Mouse (Mus musculus): ENCODE data around the gene Chrna9.

The Chrna9 gene

DNA sequence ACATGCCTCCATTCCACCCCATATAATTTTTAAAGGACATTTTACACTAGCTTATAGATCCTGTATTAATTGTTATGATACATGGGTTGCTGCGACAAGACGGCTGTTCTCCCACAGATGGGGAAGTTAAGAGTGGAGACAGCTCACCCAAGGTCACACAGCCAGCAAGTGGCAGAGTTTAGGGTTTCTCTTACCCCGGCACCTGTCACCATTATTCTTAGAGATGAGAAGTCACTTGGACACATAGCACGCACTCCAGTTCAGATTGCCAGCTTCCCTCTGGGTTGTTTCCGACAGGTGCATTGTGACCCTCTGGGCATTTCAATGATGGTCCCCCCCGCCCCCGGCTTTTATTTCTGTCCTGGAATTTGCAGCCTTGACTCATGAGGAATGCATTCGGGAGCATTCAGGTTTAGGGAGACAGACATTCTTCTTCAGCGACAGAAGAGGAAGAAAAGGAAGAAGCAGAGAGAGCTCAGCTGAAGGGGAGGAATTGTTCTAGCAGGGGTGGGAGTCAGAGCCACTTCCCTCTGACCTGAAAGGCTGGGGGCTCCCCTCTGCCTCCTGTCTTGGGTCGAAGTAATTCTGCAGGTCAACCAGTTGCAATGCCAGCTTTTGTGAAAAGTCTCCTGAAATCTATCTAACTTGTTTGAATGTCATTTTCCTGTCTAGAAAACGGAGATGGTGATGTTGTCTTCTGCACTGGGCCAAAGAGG lies 2.4 kb downstream of the Chrna9 start:
- TF ChIP-seq GATA4 (IDR thresholded peaks at IDR 0.05; ENCODE audit: insufficient replicate concordance, low read length) = no peak

DNA sequence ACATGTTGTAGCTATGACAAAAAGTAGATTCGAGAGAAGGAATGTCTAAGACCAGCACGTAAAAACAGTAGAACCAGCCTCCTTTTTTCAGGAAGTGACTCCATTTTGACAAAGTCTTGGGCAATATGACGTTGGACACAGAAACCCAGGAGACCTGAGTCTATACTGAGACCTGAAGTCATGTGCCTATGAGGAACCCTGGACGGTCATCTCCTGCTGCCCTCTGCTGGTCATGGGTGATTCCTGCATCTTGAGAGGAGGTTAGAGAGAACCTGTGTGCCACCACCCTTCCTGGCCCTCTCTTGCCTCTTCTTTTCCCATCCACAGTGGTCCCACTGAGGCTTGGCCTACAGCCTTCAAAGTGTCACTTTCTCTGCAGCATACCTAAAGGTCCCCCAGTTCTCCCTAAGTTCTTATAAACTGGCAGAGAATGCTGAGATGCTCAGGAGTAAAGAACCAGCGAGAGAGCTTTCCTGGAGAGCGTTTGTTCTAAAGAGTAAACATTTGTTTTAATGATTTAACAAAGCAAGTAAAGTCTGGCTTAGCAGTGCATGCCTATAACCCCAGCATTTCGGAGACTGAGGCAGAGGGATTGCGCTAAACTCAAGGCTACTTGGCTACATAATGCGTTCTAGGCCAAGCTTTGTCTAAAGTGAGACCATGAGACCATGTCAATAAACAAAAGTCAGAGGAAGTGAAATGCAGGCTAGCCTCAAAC lies 3.4 kb downstream of the Chrna9 start:
- no peak for TF ChIP-seq GATA4 (IDR thresholded peaks at IDR 0.05; ENCODE audit: insufficient replicate concordance, low read length)

DNA sequence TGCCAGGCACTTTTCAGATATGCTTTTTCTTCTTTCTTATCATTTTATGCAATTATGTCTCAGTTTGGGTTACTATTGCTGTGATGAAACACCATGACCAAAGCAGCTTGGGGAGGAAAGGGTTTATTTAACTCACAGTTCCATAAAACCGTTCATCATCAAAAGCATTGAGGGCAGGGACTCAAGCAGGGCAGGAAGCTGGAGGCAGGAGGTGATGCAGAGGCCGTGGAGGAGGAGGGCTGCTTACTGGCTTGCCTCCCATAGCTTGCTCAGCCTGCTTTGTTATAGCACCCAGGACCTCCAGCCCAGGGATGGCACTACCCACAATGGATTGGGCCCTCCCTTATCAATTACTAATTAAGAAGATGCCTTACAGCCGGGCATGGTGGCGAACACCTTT lies 6.4 kb downstream of the Chrna9 start:
- no peak for TF ChIP-seq GATA4 (IDR thresholded peaks at IDR 0.05; ENCODE audit: insufficient replicate concordance, low read length)

DNA sequence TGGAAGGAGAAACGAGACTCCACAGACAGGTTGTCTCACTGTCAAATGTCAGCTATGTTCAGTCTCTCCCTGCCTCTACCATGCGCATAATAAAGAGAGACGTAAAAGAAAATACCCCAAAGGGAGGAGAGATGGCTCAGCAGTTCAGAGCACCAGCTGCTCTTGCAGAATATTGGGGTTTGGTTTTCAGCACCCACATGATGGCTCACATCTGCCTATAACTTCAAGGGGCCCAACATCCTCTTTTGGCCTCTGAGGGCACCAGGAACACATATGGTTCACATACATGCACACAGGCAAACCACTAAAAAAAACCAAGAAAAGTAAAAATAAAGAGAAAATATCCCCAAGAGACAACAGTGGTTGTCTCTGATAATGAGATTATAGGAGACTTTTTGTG lies 15.1 kb downstream of the Chrna9 start:
- no peak for TF ChIP-seq GATA4 (IDR thresholded peaks at IDR 0.05; ENCODE audit: insufficient replicate concordance, low read length)

DNA sequence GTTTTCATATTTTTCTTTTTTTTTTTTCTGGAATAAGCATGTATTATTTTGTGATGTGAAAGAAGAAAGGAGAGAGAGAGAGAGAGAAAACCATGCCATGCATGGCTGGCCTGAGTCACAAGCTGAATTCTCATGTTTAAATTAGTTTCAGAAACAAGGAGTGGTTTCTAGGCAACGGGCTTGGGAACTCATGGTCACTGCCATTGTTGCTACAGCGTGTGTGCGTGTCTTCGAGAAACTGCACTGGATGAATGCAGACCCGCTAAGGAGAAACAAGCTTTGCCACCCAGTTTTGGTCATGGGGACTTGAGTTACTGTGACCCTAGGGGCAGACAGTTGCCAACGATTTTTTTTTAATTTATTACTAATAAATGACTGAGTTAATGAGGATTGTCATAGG lies 15.5 kb downstream of the Chrna9 start:
- no peak for TF ChIP-seq GATA4 (IDR thresholded peaks at IDR 0.05; ENCODE audit: insufficient replicate concordance, low read length)

DNA sequence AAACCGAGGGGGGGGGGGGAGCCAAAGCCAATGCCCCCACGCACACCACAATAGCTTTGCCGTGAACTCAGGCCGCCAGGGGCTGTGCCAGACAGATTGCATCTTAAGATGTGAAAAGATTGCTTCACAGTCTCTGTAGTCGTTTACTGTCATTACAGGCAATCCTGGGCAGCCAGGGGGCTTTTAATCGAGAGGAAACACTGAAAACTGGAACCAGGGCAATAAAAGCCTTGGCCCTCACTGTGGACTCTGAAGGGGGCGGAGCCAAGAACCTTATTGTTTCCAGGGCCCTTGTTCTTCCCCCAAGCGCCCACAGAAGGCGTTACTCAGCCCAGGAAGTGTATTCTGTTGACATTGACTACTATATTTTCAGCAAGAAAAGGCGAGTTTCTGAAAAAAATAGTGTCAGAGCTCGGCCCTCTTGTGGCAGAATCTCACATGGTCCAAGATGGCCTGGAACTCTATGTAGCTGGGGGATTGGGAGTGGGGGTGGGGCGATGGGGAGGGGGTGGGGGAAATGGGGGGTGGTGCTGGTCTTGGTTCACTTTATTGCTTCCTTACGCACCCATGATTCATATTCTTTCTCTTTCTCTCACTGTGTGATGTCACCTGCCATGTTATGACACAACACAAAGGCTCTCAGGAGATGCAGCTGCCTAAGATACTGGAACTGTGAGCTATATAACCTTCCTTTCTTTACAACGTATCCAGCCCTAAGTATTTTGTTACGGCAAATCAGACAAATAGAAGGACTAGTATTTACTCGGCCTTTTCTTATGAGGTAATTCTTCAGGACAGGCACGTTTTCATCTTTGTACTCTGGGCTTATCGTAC lies 16.2 kb downstream of the Chrna9 start:
- TF ChIP-seq GATA4 (IDR thresholded peaks at IDR 0.05; ENCODE audit: insufficient replicate concordance, low read length) = no peak

DNA sequence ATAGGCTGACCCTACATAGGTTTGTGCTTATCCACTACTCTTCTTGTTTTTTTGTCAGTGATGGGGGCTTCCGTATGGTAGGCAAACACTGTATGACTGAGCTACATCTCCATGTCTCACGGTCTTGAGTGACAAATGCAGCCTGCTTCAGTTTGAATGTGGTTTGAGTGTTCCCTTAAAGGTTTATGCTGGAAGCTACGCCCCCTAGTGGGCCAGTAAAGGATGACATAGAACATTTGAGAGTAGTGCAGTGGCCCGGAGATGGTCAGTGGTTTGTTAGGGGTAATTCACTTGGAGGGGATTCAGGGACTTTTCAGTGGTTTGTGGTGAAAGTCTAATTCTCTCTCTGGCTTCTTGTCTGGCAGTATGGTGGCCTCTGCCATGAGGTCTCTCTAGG lies 16.8 kb downstream of the Chrna9 start:
- TF ChIP-seq GATA4 (IDR thresholded peaks at IDR 0.05; ENCODE audit: insufficient replicate concordance, low read length) = no peak

DNA sequence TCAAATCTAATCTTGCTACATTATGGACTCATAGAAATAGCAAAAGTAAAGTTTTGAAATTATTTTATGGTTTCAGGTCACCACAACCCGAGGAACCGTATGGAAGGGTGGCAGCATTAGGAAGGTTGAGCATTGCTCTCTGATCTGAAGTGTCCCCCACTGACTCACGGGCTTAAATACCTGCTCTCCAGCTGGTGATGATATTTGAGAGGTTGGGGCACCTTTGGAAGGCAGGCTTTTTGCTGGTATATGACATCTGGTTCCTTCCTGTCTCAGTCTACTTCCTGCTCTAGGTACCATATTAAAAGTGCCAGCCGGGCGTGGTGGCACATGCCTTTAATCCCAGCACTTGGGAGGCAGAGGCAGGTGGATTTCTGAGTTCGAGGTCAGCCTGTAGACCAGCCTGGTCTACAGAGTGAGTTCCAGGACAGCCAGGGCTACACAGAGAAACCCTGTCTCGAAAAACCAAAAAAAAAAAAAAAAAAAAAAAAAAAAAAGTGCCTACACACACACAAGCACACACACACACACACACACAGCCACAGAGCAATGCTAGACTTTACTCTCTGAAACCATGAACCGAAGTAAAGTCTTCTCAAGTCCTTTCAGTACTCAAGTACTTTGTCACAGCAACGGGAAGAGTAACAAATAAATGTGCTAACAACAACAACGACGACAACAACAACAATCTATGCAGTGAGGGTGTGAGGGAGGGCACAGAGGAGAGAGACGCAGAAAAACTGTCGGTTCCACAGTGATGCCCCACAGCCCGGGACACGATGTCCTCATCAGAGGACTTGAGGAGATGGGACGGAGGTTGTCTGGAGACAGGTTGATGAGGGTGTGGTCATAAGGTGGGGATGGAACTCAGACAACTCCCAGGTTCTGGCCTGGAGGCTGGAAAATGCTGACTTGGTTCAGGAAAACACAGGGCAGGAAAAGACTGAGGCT lies 19.7 kb downstream of the Chrna9 start:
- no peak for TF ChIP-seq GATA4 (IDR thresholded peaks at IDR 0.05; ENCODE audit: insufficient replicate concordance, low read length)

DNA sequence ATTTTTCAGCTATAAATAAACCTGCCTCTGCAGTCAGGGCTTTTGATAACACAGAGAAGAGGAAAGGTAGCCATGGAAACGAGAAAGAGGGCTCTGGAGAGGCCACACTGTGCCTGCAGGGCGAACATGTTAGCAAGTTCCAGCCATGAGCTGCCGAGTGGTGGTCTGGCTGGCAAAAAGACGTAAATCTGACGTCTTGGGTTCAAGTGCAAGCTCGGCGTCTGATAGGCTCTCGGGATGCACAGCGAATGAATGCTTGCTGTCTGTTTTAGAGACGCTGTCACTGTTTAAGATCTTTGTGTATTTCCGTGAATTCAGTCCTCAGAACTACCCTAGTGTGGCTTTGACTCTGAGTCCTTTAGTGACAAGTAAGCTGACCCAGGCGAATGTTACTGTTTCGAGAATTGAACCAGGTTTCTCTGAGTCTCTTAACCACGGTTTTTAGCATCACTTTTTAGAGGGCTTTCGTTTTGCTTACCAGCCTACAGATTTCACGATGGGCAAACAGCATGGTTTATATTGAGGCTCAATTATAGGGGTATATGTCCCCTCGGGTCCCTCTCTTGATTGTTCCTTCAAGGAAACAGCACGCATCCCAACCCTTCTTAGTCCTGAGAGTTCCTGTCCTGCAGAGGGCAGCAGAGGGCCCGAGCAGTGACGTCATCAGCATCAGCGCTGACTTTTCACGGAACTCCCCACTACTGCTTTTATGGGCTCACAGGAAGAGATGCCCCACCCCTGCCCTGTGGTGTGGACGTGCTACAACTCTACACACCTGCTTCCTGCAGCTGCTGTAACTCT lies 20.8 kb downstream of the Chrna9 start:
- TF ChIP-seq GATA4 (IDR thresholded peaks at IDR 0.05; ENCODE audit: insufficient replicate concordance, low read length) = no peak

DNA sequence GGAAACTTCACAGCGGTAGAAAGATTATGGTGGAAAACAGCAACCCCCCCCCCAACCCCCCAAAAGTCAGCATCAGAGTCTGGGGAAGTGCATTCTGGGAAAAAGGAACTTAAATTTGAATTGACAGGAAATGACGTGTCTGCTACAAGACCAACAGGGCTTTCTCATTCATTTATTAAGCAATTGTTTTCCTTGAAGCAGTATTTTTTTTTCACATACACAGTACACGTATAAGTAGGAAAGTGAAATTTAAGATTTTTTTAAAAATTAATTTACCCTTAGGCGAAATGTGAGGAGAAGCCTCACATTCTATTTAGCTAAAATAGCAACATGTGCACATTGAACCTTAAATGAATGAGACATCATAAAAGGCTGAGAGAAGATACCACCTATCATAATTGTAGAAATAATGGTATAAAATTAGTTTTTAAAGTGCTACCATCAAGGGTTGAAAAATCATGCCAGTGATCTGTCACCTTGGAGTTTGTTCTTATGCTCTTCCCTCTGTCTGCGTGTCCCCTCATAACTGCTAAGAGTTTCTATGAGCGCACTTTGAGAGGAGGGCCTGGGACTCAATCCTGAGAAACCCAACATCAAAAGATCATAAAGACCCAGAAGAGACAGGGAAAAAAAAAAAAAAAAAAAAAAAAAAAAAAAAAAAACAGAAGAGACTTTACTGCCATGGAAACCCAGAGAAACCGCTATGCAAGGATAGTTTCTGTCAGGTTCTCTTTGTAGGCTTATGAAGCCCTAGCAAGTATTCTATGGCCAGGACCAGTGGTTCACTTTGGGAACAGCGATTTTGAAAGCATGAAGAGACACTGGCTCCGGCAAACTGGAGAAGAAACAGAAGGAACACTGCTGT lies 21.7 kb downstream of the Chrna9 start:
- no peak for TF ChIP-seq GATA4 (IDR thresholded peaks at IDR 0.05; ENCODE audit: insufficient replicate concordance, low read length)

DNA sequence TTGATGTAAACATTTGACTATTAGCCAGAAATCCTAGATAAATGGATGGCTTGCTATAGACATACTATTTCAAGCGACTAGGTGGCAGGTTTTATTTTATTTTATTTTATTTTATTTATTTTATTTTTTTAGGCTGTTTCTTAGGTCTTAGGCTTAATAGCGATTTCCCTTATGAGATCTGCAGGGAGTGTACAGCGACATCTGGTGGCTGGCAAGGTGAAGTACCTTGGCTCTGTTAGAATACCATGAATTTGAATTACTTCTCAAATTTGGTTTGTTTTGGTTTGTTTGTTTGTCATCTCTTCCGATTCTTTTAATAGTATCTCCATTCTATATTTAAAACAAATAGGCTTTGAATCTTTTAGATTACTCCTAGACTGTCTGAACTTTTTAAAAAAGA lies 23.9 kb downstream of the Chrna9 start:
- TF ChIP-seq GATA4 (IDR thresholded peaks at IDR 0.05; ENCODE audit: insufficient replicate concordance, low read length) = no peak

DNA sequence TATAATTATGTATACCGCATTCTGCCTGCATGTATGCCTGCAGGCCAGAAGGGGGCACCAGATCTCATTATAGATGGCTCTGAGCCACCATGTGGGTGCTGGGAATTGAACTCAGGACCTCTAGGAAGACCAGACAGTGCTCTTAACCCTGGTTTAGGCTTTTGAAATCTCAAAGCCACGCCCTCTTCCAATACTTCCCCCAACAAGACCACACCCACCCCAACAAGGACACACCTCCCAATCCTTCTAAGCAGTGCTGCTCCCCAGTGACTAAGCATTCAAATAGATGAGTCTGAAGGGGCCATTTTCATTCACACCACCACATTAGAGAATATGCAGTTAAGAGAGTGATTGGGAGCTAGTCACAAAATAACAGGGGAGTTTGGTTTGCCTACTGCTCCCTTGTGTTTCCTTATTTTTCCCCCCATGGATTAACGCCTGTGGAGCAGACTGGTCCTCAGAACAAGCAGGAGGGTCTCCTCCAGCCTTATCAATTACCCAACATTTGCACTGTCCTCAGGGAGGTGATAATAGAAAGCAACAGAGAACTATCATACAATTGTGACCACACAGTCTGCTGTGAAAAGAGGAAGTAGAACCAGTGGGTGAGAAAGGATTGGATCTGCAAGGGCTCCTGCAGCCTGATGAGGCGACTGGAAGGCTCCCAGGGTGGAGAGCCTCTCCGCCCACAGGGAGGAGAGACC lies 25.3 kb downstream of the Chrna9 start:
- no peak for TF ChIP-seq GATA4 (IDR thresholded peaks at IDR 0.05; ENCODE audit: insufficient replicate concordance, low read length)

DNA sequence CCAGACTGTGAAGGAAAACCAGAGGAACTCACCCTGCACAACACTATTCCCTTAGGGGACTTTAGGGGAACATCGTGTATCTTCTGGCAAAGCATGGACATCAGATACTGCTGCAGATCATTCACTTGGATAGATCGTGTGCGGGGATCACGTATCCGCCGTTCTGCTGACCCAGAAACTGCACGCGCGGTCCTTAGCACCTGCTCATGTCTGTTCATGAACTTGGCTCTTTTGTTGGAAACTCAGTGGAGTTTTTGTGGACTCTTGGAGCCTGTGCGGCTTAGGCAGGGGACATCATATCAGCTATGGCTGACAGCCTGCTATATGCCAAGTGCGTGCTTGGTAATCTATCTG lies 25.9 kb downstream of the Chrna9 start:
- TF ChIP-seq GATA4 (IDR thresholded peaks at IDR 0.05; ENCODE audit: insufficient replicate concordance, low read length) = no peak

All from liver, adult (tissue).